Comparison of ENCODE assay signal across 9 mouse cellular contexts in genomic region chr7:104465065-104465744, GRCm38 (mm10). TPM values are rescaled to one million over a fixed set of nuclear protein-coding genes. Genes with fewer than 3 reads are reported as not detected.
DNase-seq lines count a peak whose midpoint lies in the region; ATAC-seq lines count a peak whose summit lies in the region.
"Had no signal": no experiment of that assay in that cellular context is flagged by ENCODE, and none has a peak within 500 bp of the region (broad histone marks: within the 10 kb centered on the region; RNA-seq: fewer than 3 reads in every experiment).

TSS of gene Trim30a (minus strand) at chr7:104465193.

- ATAC-seq in intestine, embryonic 14.5 days (replicated peaks; ENCODE audit: low FRiP score, low TSS enrichment, low read depth), result 0 out of 2 replicates have a peak, but pooled peaks have one; percentile 60
- ATAC-seq in forebrain, embryonic 13.5 days, result no peak

- H3K4me2 ChIP-seq in intestine, embryonic 14.5 days (ENCODE audit: low read length), result no peak within 1 kb of the TSS
- no peak within 1 kb of the TSS for H3K4me2 ChIP-seq in forebrain, embryonic 13.5 days
- H3K4me2 ChIP-seq: limb, embryonic 12.5 days had no signal

- H3K9me3 ChIP-seq in intestine, embryonic 14.5 days (ENCODE audit: control insufficient read depth, low read length), result no peaks in the 10 kb centered on the region
- H3K9me3 ChIP-seq in forebrain, embryonic 13.5 days (replicated peaks), result no peaks in the 10 kb centered on the region
- H3K9me3 ChIP-seq: limb, embryonic 12.5 days had no signal

- WGBS in intestine, embryonic 14.5 days, result 70% methylated on average over 3 of the region's 3 CpGs
- WGBS in forebrain, embryonic 13.5 days, result 82% methylated on average over 3 of the region's 3 CpGs

- no peaks in the 10 kb centered on the region for H3K4me1 ChIP-seq in intestine, embryonic 14.5 days (replicated peaks; ENCODE audit: control insufficient read depth, insufficient read depth, low read length)
- no peaks in the 10 kb centered on the region for H3K4me1 ChIP-seq in forebrain, embryonic 13.5 days
- H3K4me1 ChIP-seq: limb, embryonic 12.5 days had no signal

- no peaks in the 10 kb centered on the region for H3K27me3 ChIP-seq in intestine, embryonic 14.5 days (replicated peaks; ENCODE audit: control insufficient read depth, insufficient read depth, low read length)
- H3K27me3 ChIP-seq in forebrain, embryonic 13.5 days, result no peaks in the 10 kb centered on the region
- H3K27me3 ChIP-seq: limb, embryonic 12.5 days had no signal

- H3K9ac ChIP-seq in intestine, embryonic 14.5 days (ENCODE audit: low read length), result no peak within 1 kb of the TSS
- H3K9ac ChIP-seq in forebrain, embryonic 13.5 days, result no peak within 1 kb of the TSS
- H3K9ac ChIP-seq: limb, embryonic 12.5 days had no signal

- no peaks in the 10 kb centered on the region for H3K36me3 ChIP-seq in intestine, embryonic 14.5 days (ENCODE audit: control insufficient read depth, insufficient read depth, low read length)
- H3K36me3 ChIP-seq in forebrain, embryonic 13.5 days (ENCODE audit: poor library complexity, severe bottlenecking), result no peaks in the 10 kb centered on the region
- H3K36me3 ChIP-seq: limb, embryonic 12.5 days had no signal

- peak; percentile 18 for DNase-seq in layer of hippocampus, adult 11-12 months (ENCODE audit: low spot score)
- no peak for DNase-seq in layer of hippocampus, postnatal 36 days
- DNase-seq in NIH3T3 (ENCODE audit: low read depth), result peak; percentile 58
- no peak for DNase-seq in intestine, embryonic 14.5 days (ENCODE audit: low spot score)
- DNase-seq in lung, postnatal 14 days, result peak; percentile 1
- DNase-seq in left cerebral cortex, adult 8-10 months (ENCODE audit: low spot score in 2 of 2), result no peak
- DNase-seq in cerebellum, postnatal 14 days, result no peak

- H3K4me3 ChIP-seq in intestine, embryonic 14.5 days (ENCODE audit: low read depth, low read length), result no peak within 1 kb of the TSS
- no peak within 1 kb of the TSS for H3K4me3 ChIP-seq in forebrain, embryonic 13.5 days
- H3K4me3 ChIP-seq: limb, embryonic 12.5 days had no signal

- H3K27ac ChIP-seq in intestine, embryonic 14.5 days (ENCODE audit: low read depth), result no peak within 1 kb of the TSS
- no peak within 1 kb of the TSS for H3K27ac ChIP-seq in forebrain, embryonic 13.5 days
- H3K27ac ChIP-seq: limb, embryonic 12.5 days had no signal

RNA-seq across cellular contexts. Expression of gene Trim30a, which starts in this region (rescaled TPM):
- under 1 TPM; 0.47 to 0.51 TPM for total RNA-seq in layer of hippocampus, postnatal 36 days (2021)
- 1.5 TPM in 2 replicates for polyA plus RNA-seq in intestine, embryonic 14.5 days (2014; fragmentation: Nextera tagmentation; extraction: Ambion mirVana)
- 0.45 and 0.78 TPM in 2 replicates for polyA plus RNA-seq in forebrain, embryonic 13.5 days (2015; fragmentation: Nextera tagmentation; extraction: Ambion mirVana)
- 1 to 10 TPM in 3 of 4 experiments, under 1 TPM in 1; 0.76 to 3.3 (median 2.4) TPM for total RNA-seq in left cerebral cortex, adult 8-10 months (2022)

Comparison
In these comparisons a context has a peak if more than half of its experiments do, and no peak if none do; other contexts are left out.
1. DNase-seq: peak in layer of hippocampus, adult 11-12 months (single experiment), NIH3T3 (single experiment) and lung, postnatal 14 days (single experiment); none in layer of hippocampus, postnatal 36 days (0 of 2), intestine, embryonic 14.5 days (single experiment), left cerebral cortex, adult 8-10 months (0 of 2) and cerebellum, postnatal 14 days (0 of 2).